Mouse (Mus musculus) myocyte (in vitro differentiated cells): ENCODE data around the gene Ssr3.

ENCODE experiments used
- POLR2A ChIP-seq: IDR thresholded peaks from one replicate; pipeline ENCODE4 v1.6.1; 2011; ENCODE audit warnings: low read depth, mild to moderate bottlenecking, control low read depth, moderate library complexity; ENCODE audit not compliant: insufficient read length
- TCF12 ChIP-seq: IDR thresholded peaks from one replicate; pipeline ENCODE4 v1.6.1; 2011; ENCODE audit warnings: mild to moderate bottlenecking, control low read depth; ENCODE audit not compliant: poor library complexity, insufficient read depth, severe bottlenecking

- TF ChIP-seq POLR2A = no peak
- TF ChIP-seq TCF12 = no peak
Observed at GRCm38 (mm10) chr3:65374729-65375128, 17.7 kb downstream of the Ssr3 start.
